Mouse (Mus musculus): ENCODE results near the gene Rel.

- TF ChIP-seq TCF12 (IDR thresholded peaks at IDR 0.05; ENCODE audit: low read depth, low read length) = no peak
- TF ChIP-seq EP300 (IDR thresholded peaks at IDR 0.05; ENCODE audit: low read depth in 1 of 2, low read length in 2 of 2) = no peak
- no peak for TF ChIP-seq ZC3H11A (IDR thresholded peaks at IDR 0.05; ENCODE audit: low read depth, low read length)
- no peak for TF ChIP-seq MAZ (IDR thresholded peaks at IDR 0.05; ENCODE audit: low read depth, low read length)
Measured at GRCm38 (mm10) chr11:23688060-23688459, 82.7 kb downstream of the Rel start.
